Mouse (Mus musculus): ENCODE data around the gene Hsd17b1. TPM values are rescaled to one million over a fixed set of nuclear protein-coding genes. Genes with fewer than 3 reads are reported as not detected.

The Hsd17b1 gene
- 0.16 TPM in 1 of 2 replicates, not detected in the other for polyA plus RNA-seq (2015; fragmentation: Nextera tagmentation; extraction: Ambion mirVana)

GRCm38 (mm10) chr11:101078121-101078520, at the start of gene Hsd17b1:
Hsd17b1 (plus strand) TSS chr11:101078411.

GRCm38 (mm10) chr11:101069391-101070188, 8.6 kb upstream of the Hsd17b1 start, which contains the start of gene Naglu:
Naglu (plus strand) TSS chr11:101070012.

GRCm38 (mm10) chr11:101082208-101083082, 4.2 kb downstream of the Hsd17b1 start, which contains the start of gene Coasy:
Coasy (plus strand) TSS chr11:101082565.

GRCm38 (mm10) chr11:101086756-101087681, 8.8 kb downstream of the Hsd17b1 start, which contains the start of gene Mlx:
Mlx (plus strand) TSS chr11:101087277.

GRCm38 (mm10) chr11:101095314-101096024, 17.3 kb downstream of the Hsd17b1 start, which contains the start of gene Psmc3ip:
Psmc3ip (minus strand) TSS chr11:101095436.

GRCm38 (mm10) chr11:101119761-101120544, 41.7 kb downstream of the Hsd17b1 start, which contains the start of the genes Retreg3 and Tubg1:
Retreg3 (minus strand) TSS chr11:101119893.
Tubg1 (plus strand) TSS chr11:101119938.

Small RNA genes lying within 50 kb of the gene (microRNA-seq; reads per million reads assigned to microRNA genes)
- gene Mir6928: 0.93 reads per million

Other genes with a start within 250 kb of the Hsd17b1 start
- gene Stat5b, start 227.7 kb upstream of the Hsd17b1 start, polyA plus RNA-seq (2015; fragmentation: Nextera tagmentation; extraction: Ambion mirVana): 12.8 and 15.7 TPM in 2 replicates
- gene Stat5a, start 219.1 kb upstream of the Hsd17b1 start, polyA plus RNA-seq (2015; fragmentation: Nextera tagmentation; extraction: Ambion mirVana): 3.7 and 4.5 TPM in 2 replicates
- gene Stat3, start 138.9 kb upstream of the Hsd17b1 start, polyA plus RNA-seq (2015; fragmentation: Nextera tagmentation; extraction: Ambion mirVana): 90.7 and 115 TPM in 2 replicates
- gene Cavin1, start 107.5 kb upstream of the Hsd17b1 start, polyA plus RNA-seq (2015; fragmentation: Nextera tagmentation; extraction: Ambion mirVana): 779 and 981 TPM in 2 replicates
- 51.3 and 56.7 TPM in 2 replicates for gene Atp6v0a1, start 69.0 kb upstream of the Hsd17b1 start, polyA plus RNA-seq (2015; fragmentation: Nextera tagmentation; extraction: Ambion mirVana)
- 16.3 and 19.0 TPM in 2 replicates for gene Naglu, start 8.4 kb upstream of the Hsd17b1 start, polyA plus RNA-seq (2015; fragmentation: Nextera tagmentation; extraction: Ambion mirVana)
- gene Coasy, start 4.2 kb downstream of the Hsd17b1 start, polyA plus RNA-seq (2015; fragmentation: Nextera tagmentation; extraction: Ambion mirVana): 18.1 and 18.4 TPM in 2 replicates
- 21.3 and 26.0 TPM in 2 replicates for gene Mlx, start 8.9 kb downstream of the Hsd17b1 start, polyA plus RNA-seq (2015; fragmentation: Nextera tagmentation; extraction: Ambion mirVana)
- gene Psmc3ip, start 17.0 kb downstream of the Hsd17b1 start, polyA plus RNA-seq (2015; fragmentation: Nextera tagmentation; extraction: Ambion mirVana): 9.1 and 9.5 TPM in 2 replicates
- gene Retreg3, start 41.5 kb downstream of the Hsd17b1 start, polyA plus RNA-seq (2015; fragmentation: Nextera tagmentation; extraction: Ambion mirVana): 16.2 TPM in 2 replicates
- 29.7 and 31.9 TPM in 2 replicates for gene Tubg1, start 41.5 kb downstream of the Hsd17b1 start, polyA plus RNA-seq (2015; fragmentation: Nextera tagmentation; extraction: Ambion mirVana)
- 3.0 and 3.1 TPM in 2 replicates for gene Tubg2, start 77.5 kb downstream of the Hsd17b1 start, polyA plus RNA-seq (2015; fragmentation: Nextera tagmentation; extraction: Ambion mirVana)
- gene Cntnap1, start 92.1 kb downstream of the Hsd17b1 start, polyA plus RNA-seq (2015; fragmentation: Nextera tagmentation; extraction: Ambion mirVana): 1.3 TPM in 2 replicates
- 14.0 and 14.4 TPM in 2 replicates for gene Plekhh3, start 92.9 kb downstream of the Hsd17b1 start, polyA plus RNA-seq (2015; fragmentation: Nextera tagmentation; extraction: Ambion mirVana)
- 0.14 and 0.24 TPM in 2 replicates for gene Ccr10, start 97.0 kb downstream of the Hsd17b1 start, polyA plus RNA-seq (2015; fragmentation: Nextera tagmentation; extraction: Ambion mirVana)
- gene Ezh1, start 148.1 kb downstream of the Hsd17b1 start, polyA plus RNA-seq (2015; fragmentation: Nextera tagmentation; extraction: Ambion mirVana): 10.8 and 11.8 TPM in 2 replicates
- 49.3 and 59.1 TPM in 2 replicates for gene Ramp2, start 167.6 kb downstream of the Hsd17b1 start, polyA plus RNA-seq (2015; fragmentation: Nextera tagmentation; extraction: Ambion mirVana)
- gene Vps25, start 175.3 kb downstream of the Hsd17b1 start, polyA plus RNA-seq (2015; fragmentation: Nextera tagmentation; extraction: Ambion mirVana): 102 and 109 TPM in 2 replicates
- 1.3 and 2.3 TPM in 2 replicates for gene Wnk4, start 182.2 kb downstream of the Hsd17b1 start, polyA plus RNA-seq (2015; fragmentation: Nextera tagmentation; extraction: Ambion mirVana)
- gene Cntd1, start 200.6 kb downstream of the Hsd17b1 start, polyA plus RNA-seq (2015; fragmentation: Nextera tagmentation; extraction: Ambion mirVana): 0.35 and 0.41 TPM in 2 replicates
- gene Coa3, start 200.7 kb downstream of the Hsd17b1 start, polyA plus RNA-seq (2015; fragmentation: Nextera tagmentation; extraction: Ambion mirVana): 170 and 173 TPM in 2 replicates
- 107 and 110 TPM in 2 replicates for gene Becn1, start 223.9 kb downstream of the Hsd17b1 start, polyA plus RNA-seq (2015; fragmentation: Nextera tagmentation; extraction: Ambion mirVana)
- gene Psme3, start 237.8 kb downstream of the Hsd17b1 start, polyA plus RNA-seq (2015; fragmentation: Nextera tagmentation; extraction: Ambion mirVana): 61.2 and 66.0 TPM in 2 replicates
- gene Aoc2, start 246.7 kb downstream of the Hsd17b1 start, polyA plus RNA-seq (2015; fragmentation: Nextera tagmentation; extraction: Ambion mirVana): 0.31 and 0.41 TPM in 2 replicates